Mouse (Mus musculus): ENCODE measurements at regions not wholly inside any gene's neighbourhood (a gene's known extent, or its start where the extent isn't known, plus 50 kb on each side); places are given as distances from the start of the nearest gene placed in this dataset.
"Not testable (repeated sequence)": the region's sequence is repeated elsewhere in the genome, so short reads cannot be mapped to it uniquely, and the experiment has no call there.

- H3K4me3 ChIP-seq (ENCODE audit: low read depth, low read length), result no peak overlapping the region
- H3K4me1 ChIP-seq (replicated peaks; ENCODE audit: control insufficient read depth, insufficient read depth, low read length), result no peaks in the 10 kb centered on the region
- H3K27me3 ChIP-seq (replicated peaks; ENCODE audit: control insufficient read depth, insufficient read depth, low read length), result no peaks in the 10 kb centered on the region
- no peaks in the 10 kb centered on the region for H3K9me3 ChIP-seq (ENCODE audit: control insufficient read depth)
- no peaks in the 10 kb centered on the region for H3K36me3 ChIP-seq (ENCODE audit: control insufficient read depth, insufficient read depth)
- no peak for TF ChIP-seq CTCF (IDR thresholded peaks at IDR 0.05; ENCODE audit: low read depth)
- H3K9ac ChIP-seq (ENCODE audit: low read depth, low read length), result no peak overlapping the region
- no peak overlapping the region for H3K27ac ChIP-seq (ENCODE audit: low read depth, low read length)
- ATAC-seq, result no peak
- WGBS, result 84% methylated on average over 2 of the region's 2 CpGs
- H3K4me2 ChIP-seq (replicated peaks; ENCODE audit: low read depth), result no peak overlapping the region
Observed at GRCm38 (mm10) chr13:81020811-81021210, 137.6 kb downstream of the Arrdc3 start.

- H3K9ac ChIP-seq (ENCODE audit: low read depth, low read length), result no peak overlapping the region
- H3K4me1 ChIP-seq (replicated peaks; ENCODE audit: control insufficient read depth, insufficient read depth, low read length), result no peaks in the 10 kb centered on the region
- no peaks in the 10 kb centered on the region for H3K9me3 ChIP-seq (ENCODE audit: control insufficient read depth)
- no peak overlapping the region for H3K27ac ChIP-seq (ENCODE audit: low read depth, low read length)
- H3K36me3 ChIP-seq (ENCODE audit: control insufficient read depth, insufficient read depth), result no peaks in the 10 kb centered on the region
- H3K27me3 ChIP-seq (replicated peaks; ENCODE audit: control insufficient read depth, insufficient read depth, low read length), result no peaks in the 10 kb centered on the region
- 78% methylated on average over 1 of the region's 1 CpGs for WGBS
- H3K4me3 ChIP-seq (ENCODE audit: low read depth, low read length), result no peak overlapping the region
- peak; percentile 35 for TF ChIP-seq CTCF (IDR thresholded peaks at IDR 0.05; ENCODE audit: low read depth)
- no peak for ATAC-seq
- no peak overlapping the region for H3K4me2 ChIP-seq (replicated peaks; ENCODE audit: low read depth)
Observed at GRCm38 (mm10) chr13:81022410-81022809, 139.2 kb downstream of the Arrdc3 start.

- 92% methylated on average over 13 of the region's 14 CpGs for WGBS
- not testable (repeated sequence) for H3K27me3 ChIP-seq (replicated peaks; ENCODE audit: control insufficient read depth, insufficient read depth, low read length); H3K36me3 ChIP-seq (ENCODE audit: control insufficient read depth, insufficient read depth); H3K4me1 ChIP-seq (replicated peaks; ENCODE audit: control insufficient read depth, insufficient read depth, low read length); ATAC-seq; H3K4me3 ChIP-seq (ENCODE audit: low read depth, low read length); H3K27ac ChIP-seq (ENCODE audit: low read depth, low read length); H3K9ac ChIP-seq (ENCODE audit: low read depth, low read length); H3K9me3 ChIP-seq (ENCODE audit: control insufficient read depth); H3K4me2 ChIP-seq (replicated peaks; ENCODE audit: low read depth)
Observed at GRCm38 (mm10) chr13:81025241-81025760, 142.1 kb downstream of the Arrdc3 start.

- no peaks in the 10 kb centered on the region for H3K4me1 ChIP-seq (replicated peaks; ENCODE audit: control insufficient read depth, insufficient read depth, low read length)
- peak; percentile 88 for ATAC-seq
- no peak overlapping the region for H3K4me2 ChIP-seq (replicated peaks; ENCODE audit: low read depth)
- H3K27ac ChIP-seq (ENCODE audit: low read depth, low read length), result no peak overlapping the region
- H3K4me3 ChIP-seq (ENCODE audit: low read depth, low read length), result no peak overlapping the region
- H3K36me3 ChIP-seq (ENCODE audit: control insufficient read depth, insufficient read depth), result no peaks in the 10 kb centered on the region
- 55% methylated on average over 1 of the region's 1 CpGs for WGBS
- H3K27me3 ChIP-seq (replicated peaks; ENCODE audit: control insufficient read depth, insufficient read depth, low read length), result no peaks in the 10 kb centered on the region
- H3K9me3 ChIP-seq (ENCODE audit: control insufficient read depth), result no peaks in the 10 kb centered on the region
- no peak for TF ChIP-seq CTCF (IDR thresholded peaks at IDR 0.05; ENCODE audit: low read depth)
- H3K9ac ChIP-seq (ENCODE audit: low read depth, low read length), result no peak overlapping the region
Observed at GRCm38 (mm10) chr13:81037316-81037715, 154.1 kb downstream of the Arrdc3 start.

- no peaks in the 10 kb centered on the region for H3K4me1 ChIP-seq (replicated peaks; ENCODE audit: control insufficient read depth, insufficient read depth, low read length)
- no peak overlapping the region for H3K4me2 ChIP-seq (replicated peaks; ENCODE audit: low read depth)
- ATAC-seq, result no peak
- TF ChIP-seq CTCF (IDR thresholded peaks at IDR 0.05; ENCODE audit: low read depth), result no peak
- H3K9ac ChIP-seq (ENCODE audit: low read depth, low read length), result no peak overlapping the region
- H3K27me3 ChIP-seq (replicated peaks; ENCODE audit: control insufficient read depth, insufficient read depth, low read length), result no peaks in the 10 kb centered on the region
- no peak overlapping the region for H3K4me3 ChIP-seq (ENCODE audit: low read depth, low read length)
- no peaks in the 10 kb centered on the region for H3K9me3 ChIP-seq (ENCODE audit: control insufficient read depth)
- 81% methylated on average over 4 of the region's 4 CpGs for WGBS
- H3K27ac ChIP-seq (ENCODE audit: low read depth, low read length), result no peak overlapping the region
- no peaks in the 10 kb centered on the region for H3K36me3 ChIP-seq (ENCODE audit: control insufficient read depth, insufficient read depth)
Observed at GRCm38 (mm10) chr13:81038736-81039135, 155.6 kb downstream of the Arrdc3 start.

- Histone ChIP-seq H3K9me3 (ENCODE audit: control insufficient read depth) (no peaks in the 10 kb centered on the region), H3K27ac (ENCODE audit: low read depth, low read length) (no peak overlapping the region), H3K36me3 (ENCODE audit: control insufficient read depth, insufficient read depth) (no peaks in the 10 kb centered on the region), H3K9ac (ENCODE audit: low read depth, low read length) (no peak overlapping the region), H3K4me3 (ENCODE audit: low read depth, low read length) (no peak overlapping the region), H3K4me1 (replicated peaks; ENCODE audit: control insufficient read depth, insufficient read depth, low read length) (no peaks in the 10 kb centered on the region), H3K27me3 (replicated peaks; ENCODE audit: control insufficient read depth, insufficient read depth, low read length) (no peaks in the 10 kb centered on the region), H3K4me2 (replicated peaks; ENCODE audit: low read depth) (no peak overlapping the region)
- no peak for ATAC-seq
- TF ChIP-seq CTCF (IDR thresholded peaks at IDR 0.05; ENCODE audit: low read depth), result no peak
Observed at GRCm38 (mm10) chr13:81040494-81040893, 157.3 kb downstream of the Arrdc3 start.

- WGBS, result 68% methylated on average over 3 of the region's 3 CpGs
- Histone ChIP-seq H3K27me3 (replicated peaks; ENCODE audit: control insufficient read depth, insufficient read depth, low read length) (no peaks in the 10 kb centered on the region), H3K4me1 (replicated peaks; ENCODE audit: control insufficient read depth, insufficient read depth, low read length) (no peaks in the 10 kb centered on the region), H3K36me3 (ENCODE audit: control insufficient read depth, insufficient read depth) (no peaks in the 10 kb centered on the region), H3K4me3 (ENCODE audit: low read depth, low read length) (no peak overlapping the region), H3K4me2 (replicated peaks; ENCODE audit: low read depth) (no peak overlapping the region), H3K27ac (ENCODE audit: low read depth, low read length) (no peak overlapping the region), H3K9ac (ENCODE audit: low read depth, low read length) (no peak overlapping the region), H3K9me3 (ENCODE audit: control insufficient read depth) (no peaks in the 10 kb centered on the region)
- TF ChIP-seq CTCF (IDR thresholded peaks at IDR 0.05; ENCODE audit: low read depth), result no peak
- ATAC-seq, result no peak
Observed at GRCm38 (mm10) chr13:81041646-81042045, 158.5 kb downstream of the Arrdc3 start.

Data from intestine, postnatal 0 days (tissue).